Mouse (Mus musculus): ENCODE results near the gene Exph5. TPM values are rescaled to one million over a fixed set of nuclear protein-coding genes. Genes with fewer than 3 reads are reported as not detected.

The Exph5 gene
- 1 to 10 TPM in 1 of 2 experiments, under 1 TPM in 1; 0.70 to 1.1 TPM for total RNA-seq (2021)
- long read RNA-seq, experiment 1: 0 reads
- long read RNA-seq, experiment 2: 0 reads

GRCm38 (mm10) chr9:53301269-53301720, at the start of gene Exph5:
Gene Exph5, plus strand, starts transcription at chr9:53301670.
- peak; percentile 19 for DNase-seq

- DNase-seq: peak; percentile 82
These were observed 47.1 kb upstream of the Exph5 start for GRCm38 (mm10) chr9:53254368-53254767.

- no peak for DNase-seq
These were observed 44.7 kb upstream of the Exph5 start for GRCm38 (mm10) chr9:53256690-53257305.

- DNase-seq: no peak
These were observed 43.7 kb upstream of the Exph5 start for GRCm38 (mm10) chr9:53257772-53258171.

GRCm38 (mm10) chr9:53258199-53258598, 43.3 kb upstream of the Exph5 start:
- DNase-seq: no peak

GRCm38 (mm10) chr9:53264387-53264786, 37.1 kb upstream of the Exph5 start:
- no peak for DNase-seq

GRCm38 (mm10) chr9:53265589-53265988, 35.9 kb upstream of the Exph5 start:
- no peak for DNase-seq

GRCm38 (mm10) chr9:53268036-53268435, 33.4 kb upstream of the Exph5 start:
- DNase-seq: no peak

GRCm38 (mm10) chr9:53268731-53269465, 32.6 kb upstream of the Exph5 start:
- DNase-seq: peak; percentile 15

GRCm38 (mm10) chr9:53269466-53269755, 32.1 kb upstream of the Exph5 start:
- DNase-seq: no peak

- DNase-seq: no peak
These were observed 30.0 kb upstream of the Exph5 start for GRCm38 (mm10) chr9:53271281-53272022.

- no peak for DNase-seq
These were observed 29.3 kb upstream of the Exph5 start for GRCm38 (mm10) chr9:53272207-53272606.

- no peak for DNase-seq
These were observed 28.8 kb upstream of the Exph5 start for GRCm38 (mm10) chr9:53272714-53273113.

GRCm38 (mm10) chr9:53276381-53276780, 25.1 kb upstream of the Exph5 start:
- DNase-seq: no peak

- no peak for DNase-seq
These were observed 22.5 kb upstream of the Exph5 start for GRCm38 (mm10) chr9:53278997-53279396.

GRCm38 (mm10) chr9:53286793-53287192, 14.7 kb upstream of the Exph5 start:
- DNase-seq: no peak

- DNase-seq: no peak
These were observed 11.5 kb upstream of the Exph5 start for GRCm38 (mm10) chr9:53290006-53290405.

GRCm38 (mm10) chr9:53292833-53293232, 8.6 kb upstream of the Exph5 start:
- DNase-seq: no peak

- DNase-seq: peak; percentile 3
These were observed 386 bp downstream of the Exph5 start for GRCm38 (mm10) chr9:53301801-53302311.

- no peak for DNase-seq
These were observed 945 bp downstream of the Exph5 start for GRCm38 (mm10) chr9:53302415-53302814.

- no peak for DNase-seq
These were observed 6.4 kb downstream of the Exph5 start for GRCm38 (mm10) chr9:53307904-53308303.

GRCm38 (mm10) chr9:53312981-53313380, 11.5 kb downstream of the Exph5 start:
- no peak for DNase-seq

Measured in adrenal gland, postnatal 10 days (tissue).